Mouse (Mus musculus) mouse trophoblast stem cell (cell line): Measurements from ENCODE around the gene Lingo3.

Experiments used
- in situ Hi-C, 2 experiments: fragments of 300-500 bp; cut with MseI, MboI; formaldehyde crosslinking; loops; 2 replicates in 1 of 2; 3 replicates in 1 of 2; pipeline ENCODE4 v1.15.1; 2025

Gene Lingo3

GRCm38 (mm10) chr10:80843931-80844547 is at the start of gene Lingo3:
Gene Lingo3 (minus strand): TSS chr10:80844039.
- in situ Hi-C loops, result no loop called here

- in situ Hi-C loops, result no loop called here
Observed at GRCm38 (mm10) chr10:80887181-80887580, 43.3 kb upstream of the Lingo3 start.

DNA sequence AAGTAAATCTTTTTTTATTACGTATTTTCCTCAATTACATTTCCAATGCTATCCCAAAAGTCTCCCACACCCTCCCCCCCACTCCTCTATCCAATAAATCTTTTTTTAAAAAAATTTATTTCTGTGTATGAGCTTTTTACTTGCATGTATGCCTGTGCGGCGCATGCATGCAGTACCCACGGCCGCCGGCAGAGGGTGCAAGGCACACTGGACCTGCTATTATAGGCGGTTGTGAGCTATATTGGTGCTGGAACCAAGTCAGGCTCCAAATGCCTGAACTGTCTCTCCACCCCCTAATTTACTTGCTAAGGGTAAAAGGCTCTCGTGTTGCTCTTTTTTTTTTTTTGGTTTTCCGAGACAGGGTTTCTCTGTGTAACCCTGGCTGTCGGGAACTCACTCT is 37.5 kb upstream of the Lingo3 start:
- in situ Hi-C loops, result loop anchor here in 1 of 2 experiments (5.0 kb wide), 1 partner anchor 59 kb away; no protein-coding TSS in a partner anchor

- in situ Hi-C loops, result loop anchor here in 1 of 2 experiments (5.0 kb wide), 1 partner anchor 59 kb away; no protein-coding TSS in a partner anchor
Observed at GRCm38 (mm10) chr10:80880901-80881300, 37.1 kb upstream of the Lingo3 start.

GRCm38 (mm10) chr10:80880131-80880641 is 36.3 kb upstream of the Lingo3 start:
- in situ Hi-C loops, result loop anchor here in 1 of 2 experiments (5.0 kb wide), 1 partner anchor 58 kb away; no protein-coding TSS in a partner anchor

DNA sequence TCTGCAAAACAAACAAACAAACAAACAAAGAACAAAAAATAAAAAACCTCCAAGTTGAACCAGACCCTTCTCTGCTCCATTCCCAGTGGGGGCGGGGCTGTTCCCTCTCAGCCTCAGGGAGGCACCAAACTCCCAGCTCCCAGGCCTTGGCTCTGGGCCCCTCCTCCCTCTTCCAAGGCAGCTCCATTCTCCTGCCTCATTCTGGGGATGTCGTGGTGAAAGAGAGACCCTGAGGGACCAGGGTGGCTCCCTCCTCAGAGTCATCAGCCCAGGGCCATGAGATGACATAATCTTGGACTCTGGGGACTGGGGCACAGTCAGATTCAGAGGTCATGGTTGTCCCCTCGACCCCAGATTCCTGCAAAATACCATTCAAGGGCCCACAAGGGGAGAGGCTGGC is 32.8 kb upstream of the Lingo3 start:
- in situ Hi-C loops, result loop anchor here (5.0 to 10.0 kb wide), 2 partner anchors 49 to 132 kb away; partner anchors contain the start of genes Ap3d1 (in 1 of the 2) and Oaz1 (in 1 of the 2)

DNA sequence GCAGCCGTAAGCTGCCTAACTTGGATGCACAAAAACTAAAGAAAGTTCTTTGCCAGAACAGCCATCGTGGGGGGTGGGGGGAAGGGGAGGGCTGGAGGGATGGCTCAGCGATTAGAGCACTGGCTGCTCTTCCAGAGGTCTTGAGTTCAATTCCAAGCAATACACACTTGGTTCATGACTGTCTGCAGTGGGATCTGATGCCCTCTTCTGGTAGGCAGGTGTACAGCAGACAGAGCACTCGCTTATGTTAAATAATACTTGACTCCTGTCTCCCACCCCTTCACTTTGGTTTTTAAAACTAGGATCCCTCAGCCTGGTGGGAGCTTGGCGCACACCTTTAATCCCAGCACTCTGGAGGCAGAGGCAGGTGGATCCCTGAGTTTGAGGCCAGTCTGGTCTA is 32.2 kb upstream of the Lingo3 start:
- in situ Hi-C loops, result loop anchor here (5.0 to 10.0 kb wide), 2 partner anchors 49 to 131 kb away; partner anchors contain the start of genes Ap3d1 (in 1 of the 2) and Oaz1 (in 1 of the 2)

DNA sequence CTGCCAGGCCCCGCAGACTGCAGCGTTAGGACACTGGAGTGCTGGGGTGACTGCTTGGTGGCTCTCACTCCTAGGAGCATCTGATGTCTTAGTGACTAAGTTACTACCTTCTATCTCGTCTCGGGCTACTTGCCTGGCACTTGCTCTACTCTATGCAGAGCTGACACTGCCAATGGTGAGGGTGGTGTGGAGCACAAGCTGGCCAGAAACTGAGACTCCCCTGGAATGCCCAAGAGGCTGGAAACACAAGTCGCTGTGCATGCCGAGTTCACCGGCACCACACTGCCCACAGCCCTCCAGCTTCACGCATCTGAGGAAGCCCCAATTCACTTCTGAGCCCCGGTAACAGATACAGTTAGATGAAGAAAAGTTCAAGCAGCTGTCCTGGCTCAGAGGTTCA is 30.2 kb upstream of the Lingo3 start:
- in situ Hi-C loops, result loop anchor here in 1 of 2 experiments (10.0 kb wide), 1 partner anchor 129 kb away; the partner anchor contains the start of gene Ap3d1

GRCm38 (mm10) chr10:80871581-80871980 is 27.7 kb upstream of the Lingo3 start, which contains the start of gene Tmprss9:
Gene Tmprss9 (plus strand): TSS chr10:80871848.
- in situ Hi-C loops, result loop anchor here in 1 of 2 experiments (10.0 kb wide), 1 partner anchor 127 kb away; the partner anchor contains the start of gene Ap3d1

DNA sequence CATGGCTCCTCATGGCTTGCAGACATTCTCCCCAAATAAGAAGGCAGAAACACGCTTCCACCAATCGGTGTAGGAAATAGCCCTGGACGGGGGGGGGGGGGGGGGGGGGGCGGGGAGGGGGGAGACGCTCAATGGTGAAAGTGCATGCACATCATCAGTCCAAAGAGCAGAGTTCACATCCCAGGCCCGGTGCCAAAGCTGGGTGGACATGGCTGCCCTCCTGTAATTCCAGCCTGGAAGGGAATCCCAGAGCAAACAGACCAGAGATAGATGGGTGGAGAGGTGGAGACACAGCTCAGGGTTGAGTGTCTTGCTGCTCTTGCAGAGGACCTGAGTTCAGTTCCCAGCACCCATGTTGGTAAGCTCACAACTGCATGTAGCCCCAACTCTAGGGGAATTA is 27.2 kb upstream of the Lingo3 start:
- in situ Hi-C loops, result loop anchor here in 1 of 2 experiments (10.0 kb wide), 1 partner anchor 126 kb away; the partner anchor contains the start of gene Ap3d1

DNA sequence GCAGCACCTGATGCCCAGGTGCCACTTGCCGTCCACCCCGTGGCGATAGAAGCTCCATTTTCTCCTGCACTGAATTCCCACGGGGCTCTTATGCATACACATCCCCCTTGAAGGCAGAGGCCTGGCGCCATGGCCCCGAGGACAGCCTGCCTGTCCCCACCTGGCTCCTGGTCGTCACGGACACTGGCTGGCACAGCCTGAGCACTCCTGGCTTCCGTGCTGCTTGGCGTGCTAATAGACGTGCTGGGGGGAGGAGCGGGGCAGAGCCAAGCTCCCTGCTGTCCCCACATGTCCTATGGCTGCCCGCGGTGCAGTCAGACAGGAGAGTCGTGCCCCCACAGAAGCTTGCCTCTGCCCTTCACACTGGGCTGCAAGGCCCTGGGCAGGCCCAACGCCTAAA is 20.6 kb upstream of the Lingo3 start:
- in situ Hi-C loops, result no loop called here

DNA sequence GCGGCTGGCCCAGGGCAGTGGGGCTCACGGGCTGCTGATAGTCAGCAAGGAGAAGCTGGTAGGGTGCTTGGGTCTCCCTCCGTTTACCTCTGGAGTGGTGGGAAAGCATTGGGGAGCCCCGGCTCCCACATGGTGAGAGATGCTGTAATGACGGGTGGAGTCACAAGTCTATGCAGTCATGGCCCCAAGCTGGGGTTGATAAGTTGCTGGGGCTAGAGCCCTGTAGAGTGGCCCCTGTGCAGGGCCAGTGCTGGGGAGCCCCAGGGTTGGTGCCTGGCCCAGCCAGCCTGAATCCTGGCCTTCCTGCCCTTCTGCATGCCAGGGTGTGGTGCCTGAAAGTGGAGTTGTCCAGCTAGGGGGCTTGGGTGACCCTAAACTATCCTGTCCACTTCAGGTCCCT is 18.5 kb upstream of the Lingo3 start:
- in situ Hi-C loops, result no loop called here

DNA sequence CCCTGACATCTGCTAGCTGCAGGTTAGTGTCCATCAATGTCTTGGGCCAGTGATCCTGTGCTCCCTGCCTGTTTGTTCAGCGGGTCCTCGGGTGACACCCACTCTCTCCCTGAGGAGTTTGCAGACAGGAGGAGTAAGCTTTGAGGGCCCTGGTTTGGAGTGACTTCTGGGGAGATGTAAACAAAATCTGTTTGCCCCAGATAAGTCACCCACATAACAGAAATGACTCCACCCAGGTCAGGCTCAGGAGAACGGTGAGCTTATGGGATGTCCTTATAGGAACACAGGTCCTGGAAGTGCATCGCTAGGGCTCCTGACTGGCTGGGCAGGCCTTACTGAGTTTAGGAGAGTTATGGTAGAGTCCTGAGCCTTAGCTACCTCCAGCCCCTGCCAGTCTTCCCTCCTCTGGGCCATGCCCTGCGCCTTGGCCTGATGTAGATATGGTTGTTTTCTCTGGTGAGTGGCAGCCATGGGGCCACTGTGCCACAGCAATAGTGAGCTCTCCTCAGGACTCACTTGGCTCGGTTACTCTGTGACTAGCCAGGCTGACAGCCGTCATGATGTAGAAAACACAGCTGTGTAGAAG is 14.6 kb upstream of the Lingo3 start:
- in situ Hi-C loops, result no loop called here

DNA sequence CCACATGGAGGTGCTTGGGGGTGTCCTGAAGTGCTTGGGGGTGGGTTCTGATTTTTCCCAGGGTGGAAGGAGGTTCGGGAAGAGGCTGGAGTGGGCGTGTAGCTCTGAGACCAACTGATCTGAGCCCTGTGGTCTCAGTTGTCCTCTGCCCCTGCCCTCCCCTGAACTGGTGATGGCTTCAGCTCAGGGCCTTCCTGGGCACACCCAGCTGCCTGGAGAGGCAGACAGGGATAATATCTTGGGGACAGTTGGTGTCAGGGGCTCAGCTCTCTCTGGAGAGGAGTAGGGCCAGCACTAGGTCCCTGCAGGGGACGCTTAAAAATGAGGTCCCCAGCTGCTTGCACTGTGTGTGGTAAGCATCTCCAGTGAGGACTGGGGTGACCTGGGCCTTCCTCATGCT is 14.0 kb upstream of the Lingo3 start:
- in situ Hi-C loops, result no loop called here

GRCm38 (mm10) chr10:80857386-80857785 is 13.5 kb upstream of the Lingo3 start:
- in situ Hi-C loops, result no loop called here

- in situ Hi-C loops, result no loop called here
Observed at GRCm38 (mm10) chr10:80856908-80857307, 13.1 kb upstream of the Lingo3 start.

DNA sequence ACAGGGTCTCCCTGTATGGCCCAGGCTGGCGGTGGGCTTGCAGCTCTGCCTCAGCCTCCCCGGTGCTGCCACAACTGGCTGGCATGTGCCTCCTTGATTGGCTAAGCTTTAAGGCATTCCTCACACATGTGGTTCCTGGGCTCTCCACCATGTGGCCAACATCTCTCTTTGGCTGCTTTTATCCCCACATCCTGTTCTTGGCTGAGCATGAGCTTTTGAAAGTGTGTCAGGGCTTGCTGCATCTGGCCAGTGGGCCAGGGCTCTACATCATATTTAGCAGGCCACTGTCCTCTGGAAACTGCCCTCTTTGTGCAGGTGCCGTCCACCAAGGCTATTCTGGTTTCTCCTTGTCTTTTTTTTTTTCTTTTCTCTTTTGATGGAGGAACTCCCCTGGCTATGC is 12.4 kb upstream of the Lingo3 start:
- in situ Hi-C loops, result no loop called here

DNA sequence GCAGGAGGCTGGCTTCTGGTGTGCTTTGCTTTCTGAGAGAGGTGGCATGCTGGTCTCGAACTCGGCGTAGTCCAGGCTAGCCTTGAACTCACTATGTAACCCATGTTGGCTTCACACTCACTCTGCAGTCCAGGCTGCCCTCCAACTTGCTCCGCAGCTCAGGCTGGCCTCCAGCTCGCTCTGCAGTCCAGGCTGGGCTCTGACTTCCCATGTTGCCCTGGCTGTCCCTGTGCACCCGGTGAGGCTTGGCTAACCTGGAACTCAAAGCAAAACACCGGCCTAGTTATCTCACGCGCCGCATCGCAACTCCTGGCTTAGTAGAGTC is 11.9 kb upstream of the Lingo3 start:
- in situ Hi-C loops, result no loop called here

DNA sequence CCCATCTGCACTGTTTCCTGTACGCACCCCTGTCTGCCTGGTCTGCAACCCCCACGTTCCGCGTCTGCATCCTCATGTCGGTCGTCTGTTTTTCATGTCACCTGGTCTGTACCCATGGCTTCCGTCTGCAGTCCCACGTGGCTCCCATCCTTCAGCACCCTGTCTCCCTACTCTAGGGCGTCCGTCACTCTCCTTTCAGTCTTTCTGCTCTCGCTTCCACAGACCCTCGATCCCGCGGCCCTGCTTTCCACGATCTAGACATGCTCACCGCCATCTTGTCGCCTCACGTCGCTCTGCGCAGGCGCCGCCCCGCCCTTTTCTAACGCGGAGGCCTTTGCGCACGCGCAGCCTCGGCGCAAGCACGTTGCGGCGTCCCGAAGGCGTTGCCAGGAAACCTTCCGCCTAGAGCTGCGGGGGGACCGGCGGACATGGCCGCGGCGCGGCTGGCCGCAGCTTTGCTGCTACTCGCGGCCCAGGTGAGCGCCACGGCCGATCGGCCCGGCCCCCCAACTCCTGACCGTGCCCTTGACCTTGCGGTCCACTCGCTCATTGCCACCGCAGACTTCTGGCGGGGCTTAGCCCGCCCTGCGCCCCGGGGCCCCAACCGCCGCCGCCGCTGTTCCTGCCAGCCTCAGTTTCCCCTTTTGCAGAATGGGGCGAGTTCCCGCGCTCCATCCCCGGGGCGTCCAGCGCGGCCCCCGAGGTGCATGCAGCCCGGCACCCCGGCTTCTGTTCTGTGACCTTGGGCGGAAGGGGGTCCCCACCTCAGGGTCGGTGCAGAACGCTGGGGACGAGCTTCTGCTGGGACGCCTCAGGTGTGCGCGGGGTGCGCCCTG is 11.3 kb upstream of the Lingo3 start, which contains the start of the genes Lsm7 and Sppl2b:
TSS of gene Lsm7 (minus strand) at position 297 of the 836 bp plus-strand sequence.
TSS of gene Sppl2b (plus strand) at position 363 of the 836 bp plus-strand sequence.
- in situ Hi-C loops, result no loop called here

GRCm38 (mm10) chr10:80848571-80848970 is 4.7 kb upstream of the Lingo3 start:
- in situ Hi-C loops, result no loop called here

DNA sequence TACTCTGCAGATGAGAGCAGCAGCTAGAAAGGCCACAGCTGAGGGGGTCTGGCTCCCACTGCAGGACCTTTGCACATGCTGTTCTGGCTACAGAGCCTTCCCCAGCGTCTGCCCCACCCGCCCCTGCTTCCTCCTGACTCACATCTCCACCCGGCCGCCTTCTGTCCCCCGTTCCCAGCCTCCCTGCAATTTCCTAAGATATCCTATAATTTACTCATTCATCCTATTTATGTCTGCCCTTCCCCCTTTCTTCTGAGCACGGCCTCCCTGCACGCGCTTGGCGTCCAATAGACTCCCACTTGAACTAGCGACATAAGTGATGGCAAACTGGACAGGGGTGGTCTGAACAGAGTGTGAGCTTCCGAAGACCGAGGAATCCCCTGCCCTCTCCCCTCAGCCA is 1.9 kb upstream of the Lingo3 start:
- in situ Hi-C loops, result no loop called here
